Mouse (Mus musculus) kidney, postnatal 14 days (tissue): Measurements from ENCODE around the gene Adamts12.

Source experiments
- DNase-seq: peaks from one replicate; pipeline ENCODE4 v3.0.0; 2022; ENCODE audit warnings: mixed read lengths

Gene Adamts12

GRCm38 (mm10) chr15:11082961-11083569 is 18.5 kb downstream of the Adamts12 start:
- no peak for DNase-seq

GRCm38 (mm10) chr15:11083678-11084077 is 19.1 kb downstream of the Adamts12 start:
- no peak for DNase-seq

GRCm38 (mm10) chr15:11084241-11084992 is 19.8 kb downstream of the Adamts12 start:
- DNase-seq = no peak

- DNase-seq = no peak
Observed at GRCm38 (mm10) chr15:11084993-11085365, 20.4 kb downstream of the Adamts12 start.

- no peak for DNase-seq
Observed at GRCm38 (mm10) chr15:11089494-11089893, 24.9 kb downstream of the Adamts12 start.

- DNase-seq = no peak
Observed at GRCm38 (mm10) chr15:11095566-11095965, 31.0 kb downstream of the Adamts12 start.

- DNase-seq = no peak
Observed at GRCm38 (mm10) chr15:11097967-11098702, 33.5 kb downstream of the Adamts12 start.

GRCm38 (mm10) chr15:11098940-11099339 is 34.4 kb downstream of the Adamts12 start:
- no peak for DNase-seq

GRCm38 (mm10) chr15:11100917-11101316 is 36.3 kb downstream of the Adamts12 start:
- no peak for DNase-seq

GRCm38 (mm10) chr15:11105101-11105500 is 40.5 kb downstream of the Adamts12 start:
- no peak for DNase-seq

- no peak for DNase-seq
Observed at GRCm38 (mm10) chr15:11107376-11107775, 42.8 kb downstream of the Adamts12 start.

GRCm38 (mm10) chr15:11114631-11115197 is 50.1 kb downstream of the Adamts12 start:
- no peak for DNase-seq

GRCm38 (mm10) chr15:11116303-11116702 is 51.7 kb downstream of the Adamts12 start:
- DNase-seq = peak; percentile 64

- no peak for DNase-seq
Observed at GRCm38 (mm10) chr15:11116853-11117252, 52.3 kb downstream of the Adamts12 start.

GRCm38 (mm10) chr15:11118371-11118770 is 53.8 kb downstream of the Adamts12 start:
- DNase-seq = no peak

- DNase-seq = no peak
Observed at GRCm38 (mm10) chr15:11121721-11122120, 57.1 kb downstream of the Adamts12 start.

- DNase-seq = no peak
Observed at GRCm38 (mm10) chr15:11125361-11125760, 60.8 kb downstream of the Adamts12 start.

- DNase-seq = peak; percentile 11
Observed at GRCm38 (mm10) chr15:11128457-11128856, 63.9 kb downstream of the Adamts12 start.

GRCm38 (mm10) chr15:11132586-11133558 is 68.3 kb downstream of the Adamts12 start:
- no peak for DNase-seq

- DNase-seq = no peak
Observed at GRCm38 (mm10) chr15:11145581-11145980, 81.0 kb downstream of the Adamts12 start.

GRCm38 (mm10) chr15:11159386-11159785 is 94.8 kb downstream of the Adamts12 start:
- no peak for DNase-seq

- peak; percentile 11 for DNase-seq
Observed at GRCm38 (mm10) chr15:11160759-11161158, 96.2 kb downstream of the Adamts12 start.
